Mouse (Mus musculus): ENCODE results near the gene Ppp1r14d. TPM values are rescaled to one million over a fixed set of nuclear protein-coding genes. Genes with fewer than 3 reads are reported as not detected.

The Ppp1r14d gene
- total RNA-seq, 1 experiment = 1.6 TPM

DNA sequence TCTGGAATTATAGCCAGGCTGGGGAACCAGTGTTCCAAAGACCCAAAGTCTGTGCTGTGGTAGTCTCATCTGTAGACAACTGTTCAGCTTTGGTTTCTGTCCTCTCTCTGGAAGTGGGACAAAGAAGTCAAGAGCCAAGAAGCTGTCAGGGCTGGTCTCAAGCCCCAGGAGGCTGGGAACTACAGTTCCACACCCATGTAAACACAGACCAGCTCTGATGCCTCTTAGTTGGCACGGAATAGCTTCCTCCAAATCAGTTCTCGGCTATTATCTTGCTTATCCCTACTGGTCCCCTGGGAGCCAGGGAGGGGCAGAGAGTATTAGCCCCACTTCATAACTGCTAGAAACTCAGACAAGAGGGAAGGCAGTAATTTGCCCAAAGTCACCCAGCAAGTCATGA is 31.6 kb upstream of the Ppp1r14d start:
- Histone ChIP-seq H3K36me3 (ENCODE audit: control insufficient read depth, insufficient read depth, low read length, poor library complexity, severe bottlenecking) (no peaks in the 10 kb centered on the region), H3K9me3 (ENCODE audit: control insufficient read depth, insufficient read depth, low read depth, low read length) (no peaks in the 10 kb centered on the region), H3K4me1 (ENCODE audit: control insufficient read depth in 2 of 2, insufficient read depth in 2 of 2, low read length in 2 of 2, poor library complexity in 1 of 2) (peaks cover 0 to 3% of the 10 kb centered on the region in 2 experiments; a peak in 1 of 4 replicates), H3K9ac (ENCODE audit: insufficient read depth, low read depth, low read length, poor library complexity, severe bottlenecking) (no peak overlapping the region), H3K27ac (ENCODE audit: insufficient read depth, low read depth, low read length, poor library complexity, severe bottlenecking) (no peak overlapping the region), H3K4me3 (ENCODE audit: insufficient read depth in 1 of 2, low read depth in 1 of 2, low read length in 2 of 2, poor library complexity in 1 of 2, severe bottlenecking in 1 of 2) (no peak overlapping the region)
- no peak for TF ChIP-seq CHD2 (IDR thresholded peaks at IDR 0.05; ENCODE audit: low read depth, low read length)
- no peak for TF ChIP-seq ZC3H11A (IDR thresholded peaks at IDR 0.05; ENCODE audit: borderline replicate concordance, low read depth, low read length)
- no peak for TF ChIP-seq HCFC1 (IDR thresholded peaks at IDR 0.05; ENCODE audit: borderline replicate concordance, insufficient read depth, low read length)
- TF ChIP-seq MAFK (IDR thresholded peaks at IDR 0.05; ENCODE audit: insufficient read depth, low read depth, low read length) = no peak
- TF ChIP-seq ZNF384 (IDR thresholded peaks at IDR 0.05; ENCODE audit: low read depth, low read length) = no peak
- no peak for DNase-seq (ENCODE audit: low read depth, low spot score)
- in situ Hi-C loops (cut with MboI; ENCODE audit: low sequenced_read_pairs in 2 of 2, unreplicated experiment in 2 of 2) = no loop called here

DNA sequence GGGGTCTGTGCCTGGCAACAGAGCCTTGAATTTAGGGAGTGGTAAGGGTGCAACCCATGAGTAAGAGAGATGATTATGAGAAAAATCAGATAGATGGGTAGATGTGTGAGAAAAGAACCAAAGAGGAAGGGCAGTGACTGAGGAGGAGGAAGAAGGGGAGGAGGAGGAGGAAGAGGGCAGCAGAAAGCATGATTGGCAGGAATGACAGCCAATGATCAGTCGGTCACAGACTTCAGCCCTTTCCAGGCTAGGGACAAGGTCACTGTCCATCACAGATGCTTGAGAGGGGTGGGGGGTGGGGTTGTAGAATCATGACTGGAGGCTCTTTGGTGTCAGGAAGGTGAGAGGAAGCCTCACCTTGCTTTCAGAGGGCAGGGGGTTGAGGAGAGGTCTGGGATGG is 30.8 kb upstream of the Ppp1r14d start:
- in situ Hi-C loops (cut with MboI; ENCODE audit: low sequenced_read_pairs in 2 of 2, unreplicated experiment in 2 of 2) = no loop called here
- TF ChIP-seq MAFK (IDR thresholded peaks at IDR 0.05; ENCODE audit: insufficient read depth, low read depth, low read length) (no peak), ZC3H11A (IDR thresholded peaks at IDR 0.05; ENCODE audit: borderline replicate concordance, low read depth, low read length) (no peak), ZNF384 (IDR thresholded peaks at IDR 0.05; ENCODE audit: low read depth, low read length) (no peak), HCFC1 (IDR thresholded peaks at IDR 0.05; ENCODE audit: borderline replicate concordance, insufficient read depth, low read length) (no peak), CHD2 (IDR thresholded peaks at IDR 0.05; ENCODE audit: low read depth, low read length) (no peak)
- peaks cover 0 to 3% of the 10 kb centered on the region in 2 experiments; a peak in 1 of 4 replicates for H3K4me1 ChIP-seq (ENCODE audit: control insufficient read depth in 2 of 2, insufficient read depth in 2 of 2, low read length in 2 of 2, poor library complexity in 1 of 2)
- no peak overlapping the region for H3K27ac ChIP-seq (ENCODE audit: insufficient read depth, low read depth, low read length, poor library complexity, severe bottlenecking)
- H3K4me3 ChIP-seq (ENCODE audit: insufficient read depth in 1 of 2, low read depth in 1 of 2, low read length in 2 of 2, poor library complexity in 1 of 2, severe bottlenecking in 1 of 2) = no peak overlapping the region
- no peak for DNase-seq (ENCODE audit: low read depth, low spot score)
- H3K9me3 ChIP-seq (ENCODE audit: control insufficient read depth, insufficient read depth, low read depth, low read length) = no peaks in the 10 kb centered on the region
- H3K9ac ChIP-seq (ENCODE audit: insufficient read depth, low read depth, low read length, poor library complexity, severe bottlenecking) = no peak overlapping the region
- no peaks in the 10 kb centered on the region for H3K36me3 ChIP-seq (ENCODE audit: control insufficient read depth, insufficient read depth, low read length, poor library complexity, severe bottlenecking)

- no peaks in the 10 kb centered on the region for H3K9me3 ChIP-seq (ENCODE audit: control insufficient read depth, insufficient read depth, low read depth, low read length)
- in situ Hi-C loops (cut with MboI; ENCODE audit: low sequenced_read_pairs in 2 of 2, unreplicated experiment in 2 of 2) = no loop called here
- no peak for TF ChIP-seq CHD2 (IDR thresholded peaks at IDR 0.05; ENCODE audit: low read depth, low read length)
- TF ChIP-seq MAFK (IDR thresholded peaks at IDR 0.05; ENCODE audit: insufficient read depth, low read depth, low read length) = no peak
- TF ChIP-seq ZC3H11A (IDR thresholded peaks at IDR 0.05; ENCODE audit: borderline replicate concordance, low read depth, low read length) = no peak
- TF ChIP-seq HCFC1 (IDR thresholded peaks at IDR 0.05; ENCODE audit: borderline replicate concordance, insufficient read depth, low read length) = no peak
- no peak for TF ChIP-seq ZNF384 (IDR thresholded peaks at IDR 0.05; ENCODE audit: low read depth, low read length)
- peaks cover 1 to 5% of the 10 kb centered on the region in 2 experiments; a peak in 1 of 4 replicates for H3K4me1 ChIP-seq (ENCODE audit: control insufficient read depth in 2 of 2, insufficient read depth in 2 of 2, low read length in 2 of 2, poor library complexity in 1 of 2)
- no peak for DNase-seq (ENCODE audit: low read depth, low spot score)
- H3K4me3 ChIP-seq (ENCODE audit: insufficient read depth in 1 of 2, low read depth in 1 of 2, low read length in 2 of 2, poor library complexity in 1 of 2, severe bottlenecking in 1 of 2) = no peak overlapping the region
- H3K27ac ChIP-seq (ENCODE audit: insufficient read depth, low read depth, low read length, poor library complexity, severe bottlenecking) = no peak overlapping the region
- H3K36me3 ChIP-seq (ENCODE audit: control insufficient read depth, insufficient read depth, low read length, poor library complexity, severe bottlenecking) = no peaks in the 10 kb centered on the region
- no peak overlapping the region for H3K9ac ChIP-seq (ENCODE audit: insufficient read depth, low read depth, low read length, poor library complexity, severe bottlenecking)
Observed at GRCm38 (mm10) chr2:119254976-119255375, 25.3 kb upstream of the Ppp1r14d start.

DNA sequence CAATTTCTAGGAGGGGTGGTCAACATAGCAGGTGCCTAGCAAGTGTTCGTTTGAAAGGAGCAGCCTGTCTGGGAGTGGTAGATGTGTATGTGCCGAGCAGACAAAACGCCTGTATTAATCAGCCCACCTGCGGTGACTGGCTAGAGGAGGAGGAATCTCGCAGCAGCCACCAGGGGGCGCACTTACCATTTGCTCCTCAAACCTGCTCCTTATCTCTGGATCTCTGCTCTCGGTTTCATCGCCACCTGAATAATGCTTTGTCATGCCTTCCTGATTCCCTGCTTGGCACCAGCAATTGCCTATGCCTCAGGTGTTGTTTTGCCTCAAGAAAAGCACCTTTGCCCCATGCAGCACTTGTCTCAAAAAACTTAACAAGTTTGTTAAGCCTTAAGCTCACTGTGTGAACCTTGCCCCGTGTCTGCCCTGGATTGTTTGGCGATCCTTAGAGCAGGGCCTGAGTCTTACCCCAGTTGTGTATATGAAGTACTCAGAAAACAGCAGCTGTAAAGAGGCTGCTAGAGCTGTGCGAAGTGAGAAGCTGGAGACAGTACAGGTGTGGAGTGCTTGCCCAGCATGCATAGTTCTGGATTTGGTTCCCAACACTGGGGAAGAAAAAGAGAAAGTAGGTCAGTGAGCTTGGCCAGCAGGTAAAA is 21.2 kb upstream of the Ppp1r14d start:
- Histone ChIP-seq H3K27ac (ENCODE audit: insufficient read depth, low read depth, low read length, poor library complexity, severe bottlenecking) (peak overlapping the region; percentile 49; the same call in 1 of the 2 replicates), H3K9ac (ENCODE audit: insufficient read depth, low read depth, low read length, poor library complexity, severe bottlenecking) (peak overlapping the region; percentile 64), H3K4me3 (ENCODE audit: insufficient read depth in 1 of 2, low read depth in 1 of 2, low read length in 2 of 2, poor library complexity in 1 of 2, severe bottlenecking in 1 of 2) (peak overlapping the region in 1 of 2 experiments; percentile 28; a peak in 1 of 4 replicates), H3K4me1 (ENCODE audit: control insufficient read depth in 2 of 2, insufficient read depth in 2 of 2, low read length in 2 of 2, poor library complexity in 1 of 2) (peaks cover 1 to 13% of the 10 kb centered on the region in 2 experiments; a peak in 1 of 4 replicates), H3K36me3 (ENCODE audit: control insufficient read depth, insufficient read depth, low read length, poor library complexity, severe bottlenecking) (peaks cover 27% of the 10 kb centered on the region), H3K9me3 (ENCODE audit: control insufficient read depth, insufficient read depth, low read depth, low read length) (no peaks in the 10 kb centered on the region)
- in situ Hi-C loops (cut with MboI; ENCODE audit: low sequenced_read_pairs in 2 of 2, unreplicated experiment in 2 of 2) = no loop called here
- TF ChIP-seq MAFK (IDR thresholded peaks at IDR 0.05; ENCODE audit: insufficient read depth, low read depth, low read length) (peak; percentile 84), HCFC1 (IDR thresholded peaks at IDR 0.05; ENCODE audit: borderline replicate concordance, insufficient read depth, low read length) (no peak), ZC3H11A (IDR thresholded peaks at IDR 0.05; ENCODE audit: borderline replicate concordance, low read depth, low read length) (peak; percentile 64), ZNF384 (IDR thresholded peaks at IDR 0.05; ENCODE audit: low read depth, low read length) (0 out of 2 replicates have a peak, but pooled peaks have one; percentile 16), CHD2 (IDR thresholded peaks at IDR 0.05; ENCODE audit: low read depth, low read length) (no peak)
- peak; percentile 88 for DNase-seq (ENCODE audit: low read depth, low spot score)
